Mouse (Mus musculus) liver, postnatal 0 days (tissue): ENCODE measurements around the gene Tsc22d1.

Source experiments
- CTCF ChIP-seq: sonication (generic); IDR thresholded peaks from 2 replicates; pipeline ENCODE4 v1.5.1; 2016; ENCODE audit warnings: antibody characterized with exemption, low read depth
- EP300 ChIP-seq: IDR thresholded peaks from 2 replicates; pipeline ENCODE4 v1.6.1; 2016; ENCODE audit warnings: antibody characterized with exemption, low read depth, mild to moderate bottlenecking

GRCm38 (mm10) chr14:76452751-76453360 lies 38.1 kb downstream of the Tsc22d1 start:
- TF ChIP-seq EP300 (no peak), CTCF (no peak)
